Mouse (Mus musculus) lung, embryonic 16.5 days (tissue): Measurements from ENCODE around the gene Tmem50b. TPM values are rescaled to one million over a fixed set of nuclear protein-coding genes. Genes with fewer than 3 reads are reported as not detected.

Experiments used
- ATAC-seq: fragments of 200-750 bp; cut with Nextera tagmentation; 2 replicates; pipeline ENCODE4 v1.8.0; 2017; ENCODE audit warnings: low read depth, mild to moderate bottlenecking, moderate library complexity
- H3K27ac ChIP-seq: fragments of 300-500 bp; sonication (generic); 2 replicates; pipeline ENCODE4 v1.5.1; 2014; ENCODE audit warnings: mild to moderate bottlenecking, control low read depth, low read length
- H3K27me3 ChIP-seq: fragments of 300-500 bp; sonication (generic); 2 replicates; pipeline ENCODE4 v1.6.1; 2014; ENCODE audit warnings: low read depth, low read length, mixed read lengths; ENCODE audit not compliant: control insufficient read depth, insufficient read depth
- H3K36me3 ChIP-seq: fragments of 300-500 bp; sonication (generic); 2 replicates; pipeline ENCODE4 v1.6.1; 2014; ENCODE audit warnings: low read length; ENCODE audit not compliant: control insufficient read depth, insufficient read depth
- H3K4me1 ChIP-seq: fragments of 300-500 bp; sonication (generic); replicated peaks from 2 replicates; pipeline ENCODE4 v1.6.1; 2014; ENCODE audit warnings: low read length, mixed read lengths; ENCODE audit not compliant: control insufficient read depth, insufficient read depth
- H3K4me2 ChIP-seq: fragments of 300-500 bp; sonication (generic); 2 replicates; pipeline ENCODE4 v1.6.1; 2014; ENCODE audit warnings: low read depth, low read length, control low read depth
- H3K4me3 ChIP-seq: fragments of 300-500 bp; sonication (generic); 2 replicates; pipeline ENCODE4 v1.5.1; 2014; ENCODE audit warnings: mild to moderate bottlenecking, low read length, control low read depth
- H3K9ac ChIP-seq: fragments of 300-500 bp; sonication (generic); 2 replicates; pipeline ENCODE4 v1.6.1; 2014; ENCODE audit warnings: low read length, control low read depth
- H3K9me3 ChIP-seq: fragments of 300-500 bp; sonication (generic); 2 replicates; pipeline ENCODE4 v1.6.1; 2016; ENCODE audit warnings: low read length; ENCODE audit not compliant: control insufficient read depth
- WGBS: fragments of 180-500 bp; shearing (Covaris S2); extraction: QIAGEN DNeasy Blood & Tissue Kit; methylation state at CpG from one replicate; pipeline ENCODE4 v1.1.7; 2014; 5-methylcytosine and 5-hydroxymethylcytosine counted together
- polyA plus RNA-seq: library from polyadenylated mRNA; unstranded; fragments of >200 nt; fragmentation: Nextera tagmentation; extraction: Ambion mirVana; gene quantifications from 2 replicates; pipeline ENCODE4 v1.2.1, GENCODE M21; 2015

Tmem50b gene
- polyA plus RNA-seq, 1 experiment from 2014 or later = 55.4 TPM

DNA sequence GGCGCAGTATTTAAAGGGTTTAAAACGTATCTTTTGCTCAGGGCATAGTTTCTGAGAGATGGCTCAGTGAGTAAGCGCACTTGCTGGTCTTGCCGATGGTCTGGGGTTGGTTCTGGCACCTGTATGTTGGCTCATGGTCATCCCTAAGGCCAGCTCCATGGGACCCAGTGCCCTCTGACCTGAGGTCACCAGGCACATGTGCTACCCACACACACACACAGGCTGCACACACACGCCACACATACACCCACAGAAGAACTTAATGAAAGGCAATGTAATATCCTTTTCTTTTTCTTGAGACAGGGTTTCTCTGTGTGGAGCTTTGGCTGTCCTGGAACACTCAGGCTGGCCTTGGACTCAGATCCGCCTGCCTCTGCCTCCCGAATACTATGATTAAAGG, 35.3 kb upstream of the Tmem50b start:
- H3K36me3 ChIP-seq = peaks cover 48% of the 10 kb centered on the region

DNA sequence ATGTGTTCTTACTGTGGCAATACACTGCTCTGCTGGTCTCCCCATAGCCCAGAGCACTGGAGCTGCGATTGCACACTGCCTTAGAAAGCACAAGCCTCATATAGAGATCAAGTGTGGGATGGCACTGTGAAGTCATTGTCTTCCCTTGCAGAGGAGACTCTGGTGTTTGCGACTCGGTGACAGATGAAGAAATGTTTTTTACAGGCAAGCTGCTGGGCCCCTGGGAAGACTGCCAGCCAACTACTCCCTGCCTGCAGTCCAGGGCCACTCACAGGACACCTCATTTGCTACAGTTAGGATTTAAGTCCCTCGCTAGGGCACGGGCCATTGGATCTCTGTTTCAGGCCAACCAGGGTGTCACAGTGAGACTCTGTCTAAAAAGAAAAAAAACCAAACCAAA, 34.8 kb upstream of the Tmem50b start:
- Histone ChIP-seq H3K27me3 (no peaks in the 10 kb centered on the region), H3K9me3 (no peaks in the 10 kb centered on the region), H3K9ac (no peak overlapping the region), H3K4me2 (no peak overlapping the region), H3K27ac (no peak overlapping the region), H3K4me1 (peaks cover 3% of the 10 kb centered on the region; the same call in 1 of the 2 replicates), H3K36me3 (peaks cover 45% of the 10 kb centered on the region), H3K4me3 (no peak overlapping the region)
- WGBS = 61% methylated on average over 5 of the region's 5 CpGs
- peak; percentile 77 for ATAC-seq

More for the DNA sequence above, 35.3 kb upstream of the Tmem50b start:
- WGBS = 83% methylated on average over 7 of the region's 7 CpGs
- Histone ChIP-seq H3K9me3 (no peaks in the 10 kb centered on the region), H3K4me1 (peaks cover 3% of the 10 kb centered on the region; the same call in 1 of the 2 replicates), H3K9ac (no peak overlapping the region), H3K4me3 (no peak overlapping the region), H3K27me3 (no peaks in the 10 kb centered on the region), H3K4me2 (no peak overlapping the region), H3K27ac (no peak overlapping the region)
- ATAC-seq = no peak

DNA sequence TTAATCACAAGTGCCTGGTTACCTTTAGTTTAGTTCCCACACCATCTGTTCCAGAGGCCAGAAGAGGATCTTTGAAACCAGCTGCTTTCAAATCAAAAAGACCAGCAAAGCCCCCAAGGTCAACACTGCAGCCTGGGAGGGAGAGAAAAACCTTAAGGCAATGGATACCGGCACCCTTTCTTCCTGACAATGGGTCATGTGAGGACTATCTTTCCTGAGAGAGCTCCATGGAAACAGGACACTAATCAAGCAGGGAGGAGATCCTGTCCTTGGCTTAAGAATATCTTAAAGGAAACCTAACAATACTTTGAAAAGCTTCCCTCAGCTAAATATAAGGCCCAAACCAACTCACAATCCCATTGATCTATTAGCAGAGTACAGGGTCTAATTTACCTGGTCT, 33.0 kb upstream of the Tmem50b start:
- WGBS = 46% methylated on average over 1 of the region's 1 CpGs
- no peak overlapping the region for H3K4me2 ChIP-seq
- no peak for ATAC-seq
- no peak overlapping the region for H3K4me3 ChIP-seq
- H3K4me1 ChIP-seq = peaks cover 3% of the 10 kb centered on the region; the same call in 1 of the 2 replicates
- peaks cover 38% of the 10 kb centered on the region for H3K36me3 ChIP-seq
- no peaks in the 10 kb centered on the region for H3K9me3 ChIP-seq
- H3K27me3 ChIP-seq = no peaks in the 10 kb centered on the region
- H3K27ac ChIP-seq = no peak overlapping the region
- no peak overlapping the region for H3K9ac ChIP-seq

DNA sequence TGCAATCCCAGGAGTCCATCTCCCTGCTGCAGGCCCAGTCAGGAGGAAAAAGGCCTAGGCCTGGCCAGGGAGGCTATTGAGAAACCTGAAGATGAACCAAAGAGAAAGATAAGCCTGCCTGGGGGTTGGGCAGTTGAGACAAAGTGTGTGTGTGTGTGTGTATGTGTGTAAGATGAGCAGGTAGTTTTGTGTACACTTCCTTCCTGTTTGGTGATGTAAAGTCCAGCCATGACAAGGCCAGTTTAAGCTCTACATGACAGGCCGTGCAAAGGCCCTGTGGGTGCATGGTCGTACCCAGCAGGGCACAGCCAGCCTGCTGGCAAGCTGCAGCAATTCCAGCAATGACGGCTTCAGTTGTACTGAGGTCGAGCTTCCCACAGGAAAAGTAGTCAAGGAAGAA, 32.1 kb upstream of the Tmem50b start:
- Histone ChIP-seq H3K9me3 (no peaks in the 10 kb centered on the region), H3K36me3 (peaks cover 39% of the 10 kb centered on the region), H3K4me2 (no peak overlapping the region), H3K27ac (no peak overlapping the region), H3K4me1 (peaks cover 3% of the 10 kb centered on the region; the same call in 1 of the 2 replicates), H3K4me3 (no peak overlapping the region), H3K27me3 (no peaks in the 10 kb centered on the region), H3K9ac (no peak overlapping the region)
- no peak for ATAC-seq
- 94% methylated on average over 4 of the region's 4 CpGs for WGBS

DNA sequence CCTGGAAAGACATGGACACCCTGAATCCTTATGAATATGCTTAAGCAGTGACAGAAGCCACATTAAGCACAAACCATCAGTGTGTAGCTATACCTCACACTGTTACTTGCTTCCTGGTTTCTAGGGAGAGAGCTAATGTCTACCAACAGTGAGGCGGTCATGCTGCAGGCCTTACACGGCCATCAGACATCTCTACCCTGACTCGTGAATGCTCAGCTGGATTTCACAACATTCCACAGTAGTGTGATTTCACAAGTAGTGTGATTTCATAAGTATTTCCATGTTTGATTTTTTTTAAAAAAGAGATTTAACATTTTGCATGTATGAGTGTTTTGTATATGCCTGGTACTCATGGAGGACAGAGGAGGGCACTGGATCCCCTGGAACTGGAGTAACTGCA, 31.1 kb upstream of the Tmem50b start:
- no peaks in the 10 kb centered on the region for H3K9me3 ChIP-seq
- no peaks in the 10 kb centered on the region for H3K27me3 ChIP-seq
- H3K4me3 ChIP-seq = no peak overlapping the region
- H3K36me3 ChIP-seq = peaks cover 45% of the 10 kb centered on the region
- 90% methylated on average over 3 of the region's 3 CpGs for WGBS
- no peak overlapping the region for H3K4me2 ChIP-seq
- no peak overlapping the region for H3K9ac ChIP-seq
- H3K4me1 ChIP-seq = peaks cover 3% of the 10 kb centered on the region; the same call in 1 of the 2 replicates
- no peak overlapping the region for H3K27ac ChIP-seq
- no peak for ATAC-seq

DNA sequence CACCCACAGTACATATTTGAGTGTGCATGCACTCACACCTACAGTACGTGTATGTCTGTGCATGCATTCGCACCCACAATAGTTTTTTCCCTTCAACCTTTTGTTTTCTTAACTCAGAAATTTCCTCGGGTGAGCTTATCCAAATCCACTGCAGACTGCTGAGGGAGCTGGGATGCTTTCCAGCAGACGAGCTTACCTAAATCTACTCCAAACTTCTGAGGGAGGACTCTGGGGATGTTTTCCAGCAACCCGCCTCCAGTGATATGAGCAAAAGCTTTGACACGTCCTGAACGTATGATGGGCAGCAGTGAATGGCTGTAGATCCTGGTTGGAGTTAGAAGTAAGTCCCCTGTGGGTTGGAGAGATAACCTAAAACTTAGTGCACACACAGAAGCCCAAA, 30.2 kb upstream of the Tmem50b start:
- WGBS = 84% methylated on average over 7 of the region's 7 CpGs
- Histone ChIP-seq H3K9me3 (no peaks in the 10 kb centered on the region), H3K27ac (no peak overlapping the region), H3K27me3 (no peaks in the 10 kb centered on the region), H3K36me3 (peaks cover 46% of the 10 kb centered on the region), H3K4me2 (no peak overlapping the region), H3K9ac (no peak overlapping the region), H3K4me1 (peaks cover 3% of the 10 kb centered on the region; the same call in 1 of the 2 replicates), H3K4me3 (no peak overlapping the region)
- no peak for ATAC-seq

DNA sequence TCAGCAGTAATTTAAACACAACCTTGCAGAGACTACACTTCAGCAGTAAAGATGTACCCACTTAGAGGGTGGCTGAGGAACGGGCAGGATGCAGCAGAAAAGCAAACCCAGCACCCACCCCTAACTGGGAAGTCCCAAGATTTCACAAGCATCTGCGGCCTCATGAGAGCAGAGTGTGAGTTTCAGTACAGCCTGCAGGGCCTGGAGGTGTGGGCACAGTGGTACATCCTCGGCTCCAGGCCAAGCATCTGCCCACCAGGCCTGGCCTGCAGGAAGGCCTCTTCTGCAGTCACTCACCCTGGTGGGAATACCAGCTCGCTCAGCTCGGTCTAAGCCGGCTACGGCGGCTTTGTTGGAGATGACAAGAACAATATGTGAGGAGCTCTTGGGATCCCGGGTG, 25.5 kb upstream of the Tmem50b start:
- ATAC-seq = no peak
- H3K27me3 ChIP-seq = no peaks in the 10 kb centered on the region
- H3K27ac ChIP-seq = no peak overlapping the region
- 91% methylated on average over 9 of the region's 9 CpGs for WGBS
- H3K9ac ChIP-seq = no peak overlapping the region
- H3K4me1 ChIP-seq = no peaks in the 10 kb centered on the region
- H3K9me3 ChIP-seq = no peaks in the 10 kb centered on the region
- H3K4me3 ChIP-seq = no peak overlapping the region
- H3K4me2 ChIP-seq = no peak overlapping the region
- peaks cover 39% of the 10 kb centered on the region for H3K36me3 ChIP-seq

DNA sequence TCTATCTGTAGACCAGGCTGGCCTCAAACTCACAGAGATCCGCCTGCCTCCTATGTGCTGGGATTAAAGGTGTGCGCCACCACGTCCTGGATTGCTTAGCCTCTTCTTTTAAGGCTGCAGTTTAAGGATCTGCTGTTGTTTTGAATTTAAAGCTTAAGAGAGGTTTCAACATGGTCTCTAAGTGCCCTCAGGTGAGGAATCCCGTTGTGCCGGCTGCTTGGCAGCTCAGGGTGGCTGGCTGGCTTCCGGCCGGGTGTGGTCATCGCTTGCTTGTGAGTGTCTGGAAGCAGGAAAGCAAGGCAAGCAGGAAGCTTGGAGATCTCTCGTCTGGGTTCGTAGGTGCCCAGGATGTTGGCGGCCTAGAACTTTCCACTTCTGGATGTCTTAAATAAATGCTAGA, 23.4 kb upstream of the Tmem50b start:
- no peak for ATAC-seq
- H3K36me3 ChIP-seq = peaks cover 33% of the 10 kb centered on the region
- 84% methylated on average over 11 of the region's 11 CpGs for WGBS
- no peaks in the 10 kb centered on the region for H3K27me3 ChIP-seq
- no peak overlapping the region for H3K9ac ChIP-seq
- H3K9me3 ChIP-seq = no peaks in the 10 kb centered on the region
- H3K27ac ChIP-seq = no peak overlapping the region
- H3K4me3 ChIP-seq = no peak overlapping the region
- H3K4me2 ChIP-seq = no peak overlapping the region
- H3K4me1 ChIP-seq = no peaks in the 10 kb centered on the region

DNA sequence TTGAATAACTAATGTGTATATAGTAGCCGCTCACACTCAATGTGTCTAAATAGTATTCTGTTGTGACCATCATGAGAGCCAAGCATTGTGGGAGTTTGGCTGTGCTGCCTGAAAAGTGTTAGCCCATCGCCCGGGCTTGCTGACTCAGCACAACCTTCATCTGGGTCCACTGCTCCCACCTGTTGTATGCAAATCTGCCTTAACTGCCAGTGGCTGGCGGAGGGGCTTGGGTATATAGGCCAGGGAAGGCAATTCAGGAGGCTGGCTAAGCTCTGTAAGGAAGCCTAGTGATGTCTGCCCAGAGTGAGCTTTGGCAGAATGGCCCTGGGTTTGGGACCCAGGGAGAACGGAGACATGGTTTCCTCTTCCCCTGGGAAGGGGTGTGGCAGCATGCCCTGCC, 22.6 kb upstream of the Tmem50b start:
- Histone ChIP-seq H3K4me1 (no peaks in the 10 kb centered on the region), H3K4me2 (no peak overlapping the region), H3K27me3 (no peaks in the 10 kb centered on the region), H3K9me3 (no peaks in the 10 kb centered on the region), H3K36me3 (peaks cover 27% of the 10 kb centered on the region), H3K9ac (no peak overlapping the region), H3K27ac (no peak overlapping the region), H3K4me3 (no peak overlapping the region)
- 89% methylated on average over 5 of the region's 5 CpGs for WGBS
- ATAC-seq = no peak
